Mouse (Mus musculus) liver, embryonic 15.5 days (tissue): Measurements from ENCODE around the gene Evi2b. TPM values are rescaled to one million over a fixed set of nuclear protein-coding genes. Genes with fewer than 3 reads are reported as not detected.

Experiments
- ATAC-seq: fragments of 200-750 bp; cut with Nextera tagmentation; 2 replicates; pipeline ENCODE4 v1.8.0; 2017; ENCODE audit warnings: moderate number of reproducible peaks, mild to moderate bottlenecking, moderate library complexity; ENCODE audit not compliant: insufficient read depth
- H3K27ac ChIP-seq: fragments of 300-500 bp; sonication (generic); replicated peaks from 2 replicates; pipeline ENCODE4 v1.5.1; 2015; ENCODE audit warnings: mild to moderate bottlenecking, inconsistent platforms
- H3K27me3 ChIP-seq: fragments of 300-500 bp; sonication (generic); 2 replicates; pipeline ENCODE4 v1.6.1; 2015; ENCODE audit warnings: mild to moderate bottlenecking, inconsistent platforms
- H3K36me3 ChIP-seq: fragments of 300-500 bp; sonication (generic); replicated peaks from 2 replicates; pipeline ENCODE4 v1.6.1; 2015; ENCODE audit warnings: moderate library complexity, mild to moderate bottlenecking, inconsistent platforms
- H3K4me1 ChIP-seq: fragments of 300-500 bp; sonication (generic); replicated peaks from 2 replicates; pipeline ENCODE4 v1.6.1; 2015; ENCODE audit warnings: inconsistent platforms
- H3K4me2 ChIP-seq: fragments of 300-500 bp; sonication (generic); 2 replicates; pipeline ENCODE4 v1.6.1; 2015; ENCODE audit warnings: moderate library complexity, mild to moderate bottlenecking, inconsistent platforms
- H3K4me3 ChIP-seq: fragments of 300-500 bp; sonication (generic); replicated peaks from 2 replicates; pipeline ENCODE4 v1.5.1; 2015; ENCODE audit warnings: mild to moderate bottlenecking, inconsistent platforms
- H3K9ac ChIP-seq: fragments of 300-500 bp; sonication (generic); 2 replicates; pipeline ENCODE4 v1.6.1; 2015; ENCODE audit warnings: moderate library complexity, mild to moderate bottlenecking, inconsistent platforms
- H3K9me3 ChIP-seq: fragments of 300-500 bp; sonication (generic); replicated peaks from 2 replicates; pipeline ENCODE4 v1.6.1; 2016; ENCODE audit warnings: inconsistent platforms
- WGBS: fragments of 180-500 bp; shearing (Covaris S2); methylation state at CpG from one replicate; pipeline ENCODE4 v1.1.7; 2015; ENCODE audit warnings: mixed read lengths; ENCODE audit not compliant: insufficient replicate concordance; 5-methylcytosine and 5-hydroxymethylcytosine counted together
- polyA plus RNA-seq: library from polyadenylated mRNA; unstranded; fragments of >200 nt; fragmentation: Nextera tagmentation; extraction: Ambion mirVana; gene quantifications from 2 replicates; pipeline ENCODE4 v1.2.1, GENCODE M21; 2015

Evi2b gene
- polyA plus RNA-seq, 1 experiment from 2014 or later = 5.2 TPM

GRCm38 (mm10) chr11:79531485-79531884, 7.9 kb upstream of the Evi2b start:
- Histone ChIP-seq H3K27me3 (no peaks in the 10 kb centered on the region), H3K4me3 (no peak overlapping the region), H3K4me2 (no peak overlapping the region), H3K4me1 (peaks cover 33% of the 10 kb centered on the region), H3K9me3 (no peaks in the 10 kb centered on the region), H3K36me3 (no peaks in the 10 kb centered on the region), H3K27ac (no peak overlapping the region), H3K9ac (no peak overlapping the region)
- WGBS = 68% methylated on average over 4 of the region's 4 CpGs
- ATAC-seq = no peak

GRCm38 (mm10) chr11:79530774-79531173, 7.2 kb upstream of the Evi2b start:
- Histone ChIP-seq H3K9ac (no peak overlapping the region), H3K36me3 (no peaks in the 10 kb centered on the region), H3K4me3 (0 out of 2 replicates have a peak overlapping the region, but pooled peaks have one; percentile 24), H3K4me2 (peak overlapping the region; percentile 34), H3K4me1 (peaks cover 33% of the 10 kb centered on the region), H3K27me3 (no peaks in the 10 kb centered on the region), H3K9me3 (no peaks in the 10 kb centered on the region), H3K27ac (no peak overlapping the region)
- no peak for ATAC-seq
- WGBS = 26% methylated on average over 11 of the region's 11 CpGs

DNA sequence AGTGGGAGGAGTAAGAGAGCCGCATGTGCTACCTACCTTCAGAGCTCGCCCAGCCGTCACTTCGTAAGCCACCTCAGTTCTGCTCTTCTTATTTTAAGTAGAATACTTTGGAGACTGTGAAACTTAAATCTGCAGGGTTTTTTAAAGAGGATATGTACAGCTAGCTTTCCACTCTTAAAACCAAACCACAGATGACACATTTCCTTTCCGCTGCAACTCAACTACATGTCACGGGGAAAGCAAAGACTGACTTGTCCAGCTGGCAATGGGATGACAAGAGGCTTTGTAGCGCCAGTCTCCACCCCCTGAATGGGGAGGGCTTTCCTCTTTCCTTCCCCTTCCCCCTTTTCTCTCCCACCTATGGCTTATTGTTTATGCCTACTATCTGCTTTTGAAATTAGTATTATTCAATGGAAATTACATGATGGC, 6.8 kb upstream of the Evi2b start, which contains the start of the genes Evi2 and Evi2a:
Gene Evi2 (minus strand): TSS at position 257 of the 429 bp plus-strand sequence.
Gene Evi2a (minus strand): TSS at position 277 of the 429 bp plus-strand sequence.
- Histone ChIP-seq H3K27me3 (no peaks in the 10 kb centered on the region), H3K4me2 (peak within 1 kb of the TSS; percentile 34), H3K4me3 (peak within 1 kb of the TSS; percentile 24), H3K4me1 (peaks cover 35% of the 10 kb centered on the region), H3K36me3 (no peaks in the 10 kb centered on the region), H3K9ac (no peak within 1 kb of the TSS), H3K9me3 (no peaks in the 10 kb centered on the region), H3K27ac (no peak within 1 kb of the TSS)
- WGBS = 22% methylated on average over 7 of the region's 7 CpGs
- ATAC-seq = no peak

DNA sequence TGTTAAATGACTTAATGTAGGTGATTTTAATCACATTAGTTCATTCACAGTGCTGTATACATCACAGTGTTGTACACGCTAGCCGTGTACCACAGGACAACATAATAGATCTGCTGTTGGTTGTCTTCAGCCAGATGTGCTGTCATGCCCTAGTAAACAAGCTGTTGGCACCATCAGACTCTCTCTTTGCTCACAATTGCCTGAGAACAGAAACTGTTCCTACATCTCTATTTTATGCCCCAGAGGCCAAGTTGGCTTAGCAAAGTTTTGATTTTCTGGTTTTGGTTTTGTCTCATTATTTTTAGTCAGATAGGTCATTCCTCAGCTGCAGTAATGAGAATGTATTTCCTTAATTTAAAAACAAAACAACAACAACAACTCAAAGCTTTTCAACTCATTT, 6.2 kb upstream of the Evi2b start:
- H3K4me3 ChIP-seq = peak overlapping the region; percentile 21
- 70% methylated on average over 2 of the region's 2 CpGs for WGBS
- H3K9ac ChIP-seq = no peak overlapping the region
- no peaks in the 10 kb centered on the region for H3K9me3 ChIP-seq
- ATAC-seq = no peak
- peak overlapping the region; percentile 33; the same call in 1 of the 2 replicates for H3K4me2 ChIP-seq
- peaks cover 38% of the 10 kb centered on the region for H3K4me1 ChIP-seq
- no peaks in the 10 kb centered on the region for H3K36me3 ChIP-seq
- H3K27me3 ChIP-seq = no peaks in the 10 kb centered on the region
- H3K27ac ChIP-seq = no peak overlapping the region

DNA sequence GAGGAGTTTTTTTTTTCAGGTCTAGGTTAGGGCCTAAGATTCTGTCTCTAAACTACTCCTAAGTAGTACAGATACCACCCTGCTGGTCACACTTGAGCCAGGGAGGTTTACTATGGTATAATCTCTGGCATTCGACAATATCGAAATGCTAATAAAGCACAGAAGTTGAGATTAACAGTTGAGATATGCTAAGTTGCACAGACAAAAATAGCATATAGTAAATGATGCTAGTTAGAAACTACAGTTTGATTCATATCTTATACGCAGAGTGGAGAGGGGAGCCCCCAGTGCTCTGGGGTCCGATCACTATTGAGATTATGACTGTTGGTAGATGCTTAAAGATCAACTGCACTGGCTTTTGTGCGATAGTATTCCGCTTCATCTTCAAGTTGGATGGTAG, 5.7 kb upstream of the Evi2b start:
- H3K9ac ChIP-seq = no peak overlapping the region
- no peaks in the 10 kb centered on the region for H3K36me3 ChIP-seq
- 0 out of 2 replicates have a peak overlapping the region, but pooled peaks have one; percentile 59 for H3K27ac ChIP-seq
- H3K4me3 ChIP-seq = peak overlapping the region; percentile 21; the same call in 1 of the 2 replicates
- 75% methylated on average over 6 of the region's 6 CpGs for whole genome bisulfite sequencing
- H3K4me2 ChIP-seq = peak overlapping the region; percentile 33; the same call in 1 of the 2 replicates
- H3K4me1 ChIP-seq = peaks cover 36% of the 10 kb centered on the region
- no peak for ATAC-seq
- no peaks in the 10 kb centered on the region for H3K27me3 ChIP-seq
- H3K9me3 ChIP-seq = no peaks in the 10 kb centered on the region

GRCm38 (mm10) chr11:79528601-79529000, 5.0 kb upstream of the Evi2b start:
- Histone ChIP-seq H3K4me2 (peak overlapping the region; percentile 33; the same call in 1 of the 2 replicates), H3K27ac (peak overlapping the region; percentile 59), H3K4me1 (peaks cover 32% of the 10 kb centered on the region), H3K9me3 (no peaks in the 10 kb centered on the region), H3K36me3 (no peaks in the 10 kb centered on the region), H3K27me3 (no peaks in the 10 kb centered on the region), H3K9ac (no peak overlapping the region), H3K4me3 (0 out of 2 replicates have a peak overlapping the region, but pooled peaks have one; percentile 8)
- WGBS = 18% methylated on average over 3 of the region's 3 CpGs
- ATAC-seq = no peak

DNA sequence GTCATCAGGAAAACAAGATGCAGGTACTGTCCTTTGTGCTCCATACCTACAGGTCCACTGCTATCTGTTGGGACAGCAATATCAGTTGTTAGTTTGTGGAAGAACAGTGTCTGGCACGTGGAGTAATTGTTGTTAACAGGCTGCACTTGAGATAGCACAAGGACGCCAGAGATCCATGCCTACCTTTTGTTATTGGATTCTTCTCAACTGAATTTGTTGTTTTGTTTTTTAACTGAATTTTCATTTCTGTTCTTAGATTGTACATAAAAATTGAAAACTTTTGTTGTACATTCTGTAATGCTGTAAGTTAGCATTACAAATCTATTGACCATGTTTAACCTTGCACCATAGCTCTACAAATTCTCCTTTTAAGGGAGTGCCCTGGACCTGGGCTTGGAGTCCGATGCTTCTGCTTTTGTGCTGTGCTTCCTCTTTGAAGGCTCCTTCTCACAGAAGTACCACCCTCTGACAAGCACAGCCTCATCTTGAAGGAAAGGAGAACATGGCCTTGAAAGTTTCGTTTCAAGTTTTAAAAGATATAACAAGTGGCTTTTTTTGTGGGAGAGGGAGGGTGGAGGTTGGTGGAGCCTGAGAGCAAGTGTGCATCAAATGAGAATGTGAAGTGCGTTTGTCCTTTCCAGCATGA, 4.3 kb upstream of the Evi2b start:
- Histone ChIP-seq H3K4me3 (0 out of 2 replicates have a peak overlapping the region, but pooled peaks have one; percentile 4), H3K4me1 (peaks cover 27% of the 10 kb centered on the region), H3K36me3 (no peaks in the 10 kb centered on the region), H3K27me3 (no peaks in the 10 kb centered on the region), H3K27ac (peak overlapping the region; percentile 78), H3K9me3 (no peaks in the 10 kb centered on the region), H3K9ac (no peak overlapping the region), H3K4me2 (peak overlapping the region; percentile 36)
- ATAC-seq = no peak
- whole genome bisulfite sequencing = 32% methylated on average over 5 of the region's 5 CpGs

DNA sequence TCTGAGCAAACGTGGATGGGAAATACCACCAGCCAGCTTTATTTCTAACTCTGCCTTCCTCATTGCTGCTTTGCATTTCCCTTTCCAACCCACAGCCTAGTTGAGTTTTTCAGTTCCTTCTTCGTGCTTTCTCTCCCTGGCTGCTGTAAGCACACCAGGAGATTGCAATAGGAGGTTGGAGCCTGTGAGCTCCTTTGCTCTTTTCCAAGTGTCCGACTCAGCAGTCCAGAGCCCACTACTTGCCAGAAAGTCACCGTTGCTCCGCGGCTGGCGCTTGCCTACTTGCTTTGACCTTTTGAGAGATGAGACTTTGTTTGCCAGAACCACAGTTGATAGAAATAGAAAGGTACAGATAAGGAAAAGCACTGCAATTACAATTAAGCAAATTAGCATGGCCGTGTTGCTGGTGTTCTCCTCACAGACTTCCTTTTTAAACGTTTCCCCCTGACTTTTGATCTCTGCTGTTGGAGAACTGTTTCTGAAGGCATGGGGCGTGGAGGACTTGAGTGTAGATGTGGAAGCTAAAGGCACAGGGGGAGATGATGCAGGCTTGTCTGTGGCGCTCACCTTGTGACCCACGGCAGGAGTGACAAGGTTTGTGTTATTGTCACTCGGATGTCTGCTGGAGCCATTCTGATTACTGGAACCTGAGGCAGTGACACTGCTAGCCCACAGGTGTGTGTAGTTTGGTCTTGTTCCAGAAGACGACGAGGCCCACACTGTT, 3.6 kb upstream of the Evi2b start:
- WGBS = 29% methylated on average over 15 of the region's 15 CpGs
- Histone ChIP-seq H3K9ac (no peak overlapping the region), H3K27ac (peak overlapping the region; percentile 78), H3K9me3 (no peaks in the 10 kb centered on the region), H3K27me3 (no peaks in the 10 kb centered on the region), H3K4me1 (peaks cover 27% of the 10 kb centered on the region), H3K4me3 (no peak overlapping the region), H3K4me2 (peak overlapping the region; percentile 36), H3K36me3 (no peaks in the 10 kb centered on the region)
- ATAC-seq = no peak

GRCm38 (mm10) chr11:79526549-79526948, 3.0 kb upstream of the Evi2b start:
- Histone ChIP-seq H3K9ac (no peak overlapping the region), H3K4me1 (peaks cover 29% of the 10 kb centered on the region), H3K9me3 (no peaks in the 10 kb centered on the region), H3K4me3 (no peak overlapping the region), H3K36me3 (no peaks in the 10 kb centered on the region), H3K4me2 (peak overlapping the region; percentile 36; the same call in 1 of the 2 replicates), H3K27me3 (no peaks in the 10 kb centered on the region), H3K27ac (0 out of 2 replicates have a peak overlapping the region, but pooled peaks have one; percentile 78)
- ATAC-seq = no peak
- WGBS = 68% methylated on average over 3 of the region's 3 CpGs

GRCm38 (mm10) chr11:79524310-79524575, 681 bp upstream of the Evi2b start:
- WGBS = 41% methylated on average over 1 of the region's 1 CpGs
- no peaks in the 10 kb centered on the region for H3K9me3 ChIP-seq
- no peaks in the 10 kb centered on the region for H3K36me3 ChIP-seq
- peak overlapping the region; percentile 46; the same call in 1 of the 2 replicates for H3K4me2 ChIP-seq
- H3K27ac ChIP-seq = peak overlapping the region; percentile 59
- H3K9ac ChIP-seq = no peak overlapping the region
- no peak for ATAC-seq
- H3K4me3 ChIP-seq = 0 out of 2 replicates have a peak overlapping the region, but pooled peaks have one; percentile 35
- H3K27me3 ChIP-seq = no peaks in the 10 kb centered on the region
- peaks cover 28% of the 10 kb centered on the region for H3K4me1 ChIP-seq

- Histone ChIP-seq H3K27me3 (no peaks in the 10 kb centered on the region), H3K27ac (no peak overlapping the region), H3K4me3 (0 out of 2 replicates have a peak overlapping the region, but pooled peaks have one; percentile 14), H3K4me1 (peaks cover 28% of the 10 kb centered on the region), H3K36me3 (no peaks in the 10 kb centered on the region), H3K9ac (no peak overlapping the region), H3K9me3 (no peaks in the 10 kb centered on the region), H3K4me2 (no peak overlapping the region; the same call in 1 of the 2 replicates)
- ATAC-seq = no peak
- WGBS = 11% methylated on average over 1 of the region's 1 CpGs
Observed at GRCm38 (mm10) chr11:79522944-79523343, 618 bp downstream of the Evi2b start.
